Comparison of ENCODE assay signal across 8 mouse cellular contexts in genomic region chr10:21923495-21923952, GRCm38 (mm10). TPM values are rescaled to one million over a fixed set of nuclear protein-coding genes. Genes with fewer than 3 reads are reported as not detected.
DNase-seq lines count a peak whose midpoint lies in the region; ATAC-seq and TF ChIP-seq lines count a peak whose summit lies in the region.

No protein-coding gene starts in this region.

- TF ChIP-seq CTCF in stomach, postnatal 0 days (IDR thresholded peaks at IDR 0.05; ENCODE audit: low read depth): no peak

- peak overlapping the region; percentile 37 for H3K4me2 ChIP-seq in midbrain, embryonic 12.5 days (replicated peaks)
- peak overlapping the region; percentile 15 for H3K4me2 ChIP-seq in stomach, postnatal 0 days (replicated peaks; ENCODE audit: low read depth)

- TF ChIP-seq EP300 in stomach, postnatal 0 days (optimal IDR thresholded peaks at IDR 0.05): no peak

- peak overlapping the region; percentile 14 to 56; a peak in 3 of 4 replicates for H3K4me3 ChIP-seq in ES-E14 (ENCODE audit: insufficient read depth in 1 of 2, low read depth in 1 of 2, low read length in 2 of 2, poor library complexity in 1 of 2, severe bottlenecking in 1 of 2)
- H3K4me3 ChIP-seq in midbrain, embryonic 12.5 days: no peak overlapping the region
- no peak overlapping the region; the same call in 1 of the 2 replicates for H3K4me3 ChIP-seq in stomach, postnatal 0 days (ENCODE audit: low read depth, low read length)

- in situ Hi-C loops in ES-E14 (cut with MboI; ENCODE audit: low sequenced_read_pairs in 2 of 2, unreplicated experiment in 2 of 2): no loop called here

- no peaks in the 10 kb centered on the region for H3K9me3 ChIP-seq in ES-E14 (ENCODE audit: control insufficient read depth, insufficient read depth, low read depth, low read length)
- no peaks in the 10 kb centered on the region for H3K9me3 ChIP-seq in midbrain, embryonic 12.5 days
- H3K9me3 ChIP-seq in stomach, postnatal 0 days (ENCODE audit: control insufficient read depth, low read length): no peaks in the 10 kb centered on the region

- 3% methylated on average over 9 of the region's 9 CpGs for WGBS in midbrain, embryonic 12.5 days
- 27% methylated on average over 9 of the region's 9 CpGs for WGBS in stomach, postnatal 0 days

- no peak for DNase-seq in ES-E14 (ENCODE audit: low read depth, low spot score)
- peak; percentile 45 for DNase-seq in cerebellum, adult 9-10 months
- DNase-seq in frontal cortex, postnatal 10 days (ENCODE audit: low spot score in 2 of 2): peak; percentile 41 to 56
- peak; percentile 58 to 60 for DNase-seq in heart, postnatal 36 days
- DNase-seq in layer of hippocampus, adult 11-12 months (ENCODE audit: low spot score): peak; percentile 44
- no peak for DNase-seq in stomach, postnatal 0 days (ENCODE audit: low spot score)

- no peak overlapping the region for H3K27ac ChIP-seq in ES-E14 (ENCODE audit: insufficient read depth, low read depth, low read length, poor library complexity, severe bottlenecking)
- peak overlapping the region; percentile 55 for H3K27ac ChIP-seq in midbrain, embryonic 12.5 days (replicated peaks)
- H3K27ac ChIP-seq in stomach, postnatal 0 days (replicated peaks): peak overlapping the region; percentile 45; the same call in 1 of the 2 replicates

- peak; percentile 75 for ATAC-seq in midbrain, embryonic 12.5 days (ENCODE audit: low FRiP score, low read depth)
- ATAC-seq in stomach, postnatal 0 days (ENCODE audit: low FRiP score, low TSS enrichment): peak; percentile 26; the same call in 1 of the 2 replicates
- no peak for ATAC-seq in CD4-positive, CD25-positive, alpha-beta regulatory T cell, adult 4 months

- H3K27me3 ChIP-seq in midbrain, embryonic 12.5 days: no peaks in the 10 kb centered on the region
- H3K27me3 ChIP-seq in stomach, postnatal 0 days (ENCODE audit: control insufficient read depth, insufficient read depth, low read length): no peaks in the 10 kb centered on the region

- H3K36me3 ChIP-seq in ES-E14 (ENCODE audit: control insufficient read depth, insufficient read depth, low read length, poor library complexity, severe bottlenecking): no peaks in the 10 kb centered on the region
- no peaks in the 10 kb centered on the region for H3K36me3 ChIP-seq in midbrain, embryonic 12.5 days
- H3K36me3 ChIP-seq in stomach, postnatal 0 days (ENCODE audit: control insufficient read depth, insufficient read depth, low read length): no peaks in the 10 kb centered on the region

- peaks cover 24 to 38% of the 10 kb centered on the region in 2 experiments for H3K4me1 ChIP-seq in ES-E14 (ENCODE audit: control insufficient read depth in 2 of 2, insufficient read depth in 2 of 2, low read length in 2 of 2, poor library complexity in 1 of 2)
- peaks cover 19% of the 10 kb centered on the region for H3K4me1 ChIP-seq in midbrain, embryonic 12.5 days
- H3K4me1 ChIP-seq in stomach, postnatal 0 days (replicated peaks; ENCODE audit: control insufficient read depth, insufficient read depth): no peaks in the 10 kb centered on the region; the same call in 1 of the 2 replicates

- intact Hi-C loops in heart, postnatal 36 days (cut with DNase I): loop anchor here (2.0 kb wide), 1 partner anchor 27 kb away; no protein-coding TSS in a partner anchor

- H3K9ac ChIP-seq in ES-E14 (ENCODE audit: insufficient read depth, low read depth, low read length, poor library complexity, severe bottlenecking): no peak overlapping the region; the same call in 1 of the 2 replicates
- H3K9ac ChIP-seq in midbrain, embryonic 12.5 days (replicated peaks): no peak overlapping the region
- no peak overlapping the region for H3K9ac ChIP-seq in stomach, postnatal 0 days (ENCODE audit: low read length)

TF ChIP-seq in ES-E14, 5 proteins besides CTCF, POLR2A, EP300 and RAD21:
- no peak for TF ChIP-seq CHD2 (IDR thresholded peaks at IDR 0.05; ENCODE audit: low read depth, low read length)
- TF ChIP-seq HCFC1 (IDR thresholded peaks at IDR 0.05; ENCODE audit: borderline replicate concordance, insufficient read depth, low read length): no peak
- TF ChIP-seq MAFK (IDR thresholded peaks at IDR 0.05; ENCODE audit: insufficient read depth, low read depth, low read length): peak; percentile 72
- TF ChIP-seq ZNF384 (IDR thresholded peaks at IDR 0.05; ENCODE audit: low read depth, low read length): no peak

RNA-seq across cellular contexts. Expression of gene Sgk1, which starts 41.5 kb away (rescaled TPM):
- 217 and 263 TPM in 2 replicates for total RNA-seq in ES-E14 (2012; rRNA removed)
- total RNA-seq in heart, postnatal 36 days (2021): 10 to 100 TPM; 38.8 to 74.4 TPM
- 25.4 and 28.2 TPM in 2 replicates for polyA plus RNA-seq in midbrain, embryonic 12.5 days (2016; fragmentation: Nextera tagmentation; extraction: Ambion mirVana)
- 60.0 and 73.1 TPM in 2 replicates for polyA plus RNA-seq in stomach, postnatal 0 days (2015; fragmentation: Nextera tagmentation; extraction: Ambion mirVana)
- 10 to 100 TPM; 22.2 to 26.6 TPM for polyA plus RNA-seq in CD4-positive, CD25-positive, alpha-beta regulatory T cell, adult 4 months (2017; shearing (Covaris generic))

Comparison
In these comparisons a context has a peak if more than half of its experiments do, and no peak if none do; other contexts are left out.
1. DNase-seq: peak in cerebellum, adult 9-10 months (single experiment), frontal cortex, postnatal 10 days (2 of 2), heart, postnatal 36 days (2 of 2) and layer of hippocampus, adult 11-12 months (single experiment); none in ES-E14 (single experiment) and stomach, postnatal 0 days (single experiment).
2. H3K4me3 ChIP-seq: peak in ES-E14 (2 of 2); none in midbrain, embryonic 12.5 days (single experiment) and stomach, postnatal 0 days (single experiment).